Mouse (Mus musculus) layer of hippocampus, adult 18-20 months (tissue): ENCODE measurements around the gene 2210016F16Rik. TPM values are rescaled to one million over a fixed set of nuclear protein-coding genes. Genes with fewer than 3 reads are reported as not detected.
"Not testable (repeated sequence)": the region's sequence is repeated elsewhere in the genome, so short reads cannot be mapped to it uniquely, and the experiment has no call there.

Experiments used
- DNase-seq, 2 experiments: peaks; one replicate each; pipeline ENCODE4 v3.0.0; 2022; ENCODE audit warnings: low spot score in 2 of 2
- microRNA-seq, 2 experiments: library from miRNA; unstranded; fragments of <30 nt; microRNA quantifications; one replicate each; pipeline ENCODE4 v1.2.0; 2021
- total RNA-seq, 2 experiments: library from RNA; stranded (reverse); gene quantifications; 2 replicates each; pipeline ENCODE4 v1.2.3; 2021

2210016F16Rik gene
- total RNA-seq, 2 experiments from 2014 or later = 7.8 to 8.3 TPM

GRCm38 (mm10) chr13:58384371-58384770, 654 bp downstream of the 2210016F16Rik start:
- DNase-seq = no peak

GRCm38 (mm10) chr13:58373153-58373470, 11.9 kb downstream of the 2210016F16Rik start:
- DNase-seq = no peak

- no peak for DNase-seq
These were observed 12.5 kb downstream of the 2210016F16Rik start for GRCm38 (mm10) chr13:58372278-58373152.

- no peak for DNase-seq
These were observed 16.2 kb downstream of the 2210016F16Rik start for GRCm38 (mm10) chr13:58368835-58369234.

GRCm38 (mm10) chr13:58367641-58368040, 17.4 kb downstream of the 2210016F16Rik start:
- no peak for DNase-seq

GRCm38 (mm10) chr13:58366373-58366772, 18.7 kb downstream of the 2210016F16Rik start:
- no peak for DNase-seq

GRCm38 (mm10) chr13:58365179-58365578, 19.8 kb downstream of the 2210016F16Rik start:
- DNase-seq = not testable (repeated sequence)

- DNase-seq = no peak
These were observed 20.5 kb downstream of the 2210016F16Rik start for GRCm38 (mm10) chr13:58364353-58365175.

GRCm38 (mm10) chr13:58359304-58359653, 25.7 kb downstream of the 2210016F16Rik start:
- DNase-seq = no peak

- peak; percentile 16 to 49 for DNase-seq
These were observed 26.3 kb downstream of the 2210016F16Rik start, which contains the start of gene Kif27 for GRCm38 (mm10) chr13:58358629-58359303. Gene Kif27 (minus strand): TSS chr13:58359122.

GRCm38 (mm10) chr13:58352996-58353395, 32.0 kb downstream of the 2210016F16Rik start:
- no peak for DNase-seq

- no peak for DNase-seq
These were observed 34.4 kb downstream of the 2210016F16Rik start for GRCm38 (mm10) chr13:58350606-58351005.

GRCm38 (mm10) chr13:58344505-58344904, 40.5 kb downstream of the 2210016F16Rik start:
- no peak for DNase-seq

- DNase-seq = no peak
These were observed 47.6 kb downstream of the 2210016F16Rik start for GRCm38 (mm10) chr13:58337456-58337855.

GRCm38 (mm10) chr13:58334116-58334515, 50.9 kb downstream of the 2210016F16Rik start:
- DNase-seq = peak; percentile 25 to 53

Small RNA genes lying within 50 kb of the gene (microRNA-seq; reads per million reads assigned to microRNA genes)
- 96.7 to 173 reads per million in 2 experiments for gene Mir7-1

Other genes with a start within 250 kb of the 2210016F16Rik start
- 10 to 100 TPM; 32.7 to 33.3 TPM for gene Idnk, start 227.6 kb downstream of the 2210016F16Rik start, total RNA-seq
- gene Ubqln1, start 169.6 kb downstream of the 2210016F16Rik start, total RNA-seq = 100 to 1,000 TPM; 154 to 159 TPM
- 10 to 100 TPM; 22.1 to 24.6 TPM for gene Gkap1, start 109.5 kb downstream of the 2210016F16Rik start, total RNA-seq
- gene Kif27, start 26.1 kb downstream of the 2210016F16Rik start, total RNA-seq = 1 to 10 TPM; 3.3 to 3.6 TPM
- gene Rmi1, start 17.0 kb upstream of the 2210016F16Rik start, total RNA-seq = 10 to 100 TPM; 15.4 to 16.6 TPM
- 100 to 1,000 TPM; 658 to 684 TPM for gene Hnrnpk, start 18.1 kb upstream of the 2210016F16Rik start, total RNA-seq
- gene Slc28a3, start 225.7 kb upstream of the 2210016F16Rik start, total RNA-seq = under 1 TPM; 0.13 to 0.20 TPM